Mouse (Mus musculus) C2C12 (cell line): ENCODE results near the gene Swap70. TPM values are rescaled to one million over a fixed set of nuclear protein-coding genes. Genes with fewer than 3 reads are reported as not detected.
A peak's percentile ranks its signal among the peaks of the same experiment; 100 is the strongest.

Source experiments
- H3K27me3 ChIP-seq: one replicate; pipeline ENCODE4 v1.6.1; 2011; ENCODE audit not compliant: control insufficient read depth, insufficient read depth, insufficient read length
- H3K36me3 ChIP-seq: one replicate; pipeline ENCODE4 v1.6.1; 2011; ENCODE audit not compliant: control insufficient read depth, insufficient read depth
- H3K4me3 ChIP-seq: one replicate; pipeline ENCODE4 v1.5.1; 2011; ENCODE audit warnings: mild to moderate bottlenecking, control low read depth; ENCODE audit not compliant: poor library complexity, insufficient read depth, severe bottlenecking
- H3K79me2 ChIP-seq: one replicate; pipeline ENCODE4 v1.6.1; 2011; ENCODE audit not compliant: control insufficient read depth, insufficient read depth
- H3K79me3 ChIP-seq: one replicate; pipeline ENCODE4 v1.6.1; 2011; ENCODE audit warnings: low read depth, control low read depth
- H3ac ChIP-seq: one replicate; pipeline ENCODE3; 2011; ENCODE audit warnings: low read depth; ENCODE audit not compliant: control insufficient read depth, insufficient read length
- CEBPB ChIP-seq: IDR thresholded peaks from one replicate; pipeline ENCODE4 v1.6.1; 2011; ENCODE audit warnings: low read depth, mild to moderate bottlenecking, control low read depth, moderate library complexity
- CTCF ChIP-seq: IDR thresholded peaks from one replicate; pipeline ENCODE4 v1.5.1; 2011; ENCODE audit not compliant: control insufficient read depth, insufficient read depth, insufficient read length
- FOSL1 ChIP-seq: IDR thresholded peaks from one replicate; pipeline ENCODE4 v1.8.0; 2011; ENCODE audit warnings: mild to moderate bottlenecking, low read length; ENCODE audit not compliant: poor library complexity, insufficient read depth, severe bottlenecking
- MAX ChIP-seq: IDR thresholded peaks from one replicate; pipeline ENCODE4 v1.6.1; 2011; ENCODE audit warnings: mild to moderate bottlenecking, control low read depth
- MYOD1 ChIP-seq: IDR thresholded peaks from one replicate; pipeline ENCODE4 v1.6.1; 2011; ENCODE audit warnings: low read depth; ENCODE audit not compliant: control insufficient read depth, insufficient read length
- MYOG ChIP-seq: IDR thresholded peaks from one replicate; pipeline ENCODE4 v1.6.1; 2011; ENCODE audit not compliant: control insufficient read depth, insufficient read length; ENCODE audit errors: extremely low read depth
- USF1 ChIP-seq: IDR thresholded peaks from one replicate; pipeline ENCODE4 v1.6.1; 2011; ENCODE audit warnings: low read depth, mild to moderate bottlenecking, control low read depth, moderate library complexity
- polyA plus RNA-seq: library from polyadenylated mRNA; unstranded; fragments of >200 nt; fragmentation: generic; extraction: Trizol; gene quantifications from one replicate; pipeline ENCODE4 v1.2.1, GENCODE M21; 2012; ENCODE audit warnings: missing spikeins

Gene Swap70
- polyA plus RNA-seq, 1 experiment: 16.0 TPM

DNA sequence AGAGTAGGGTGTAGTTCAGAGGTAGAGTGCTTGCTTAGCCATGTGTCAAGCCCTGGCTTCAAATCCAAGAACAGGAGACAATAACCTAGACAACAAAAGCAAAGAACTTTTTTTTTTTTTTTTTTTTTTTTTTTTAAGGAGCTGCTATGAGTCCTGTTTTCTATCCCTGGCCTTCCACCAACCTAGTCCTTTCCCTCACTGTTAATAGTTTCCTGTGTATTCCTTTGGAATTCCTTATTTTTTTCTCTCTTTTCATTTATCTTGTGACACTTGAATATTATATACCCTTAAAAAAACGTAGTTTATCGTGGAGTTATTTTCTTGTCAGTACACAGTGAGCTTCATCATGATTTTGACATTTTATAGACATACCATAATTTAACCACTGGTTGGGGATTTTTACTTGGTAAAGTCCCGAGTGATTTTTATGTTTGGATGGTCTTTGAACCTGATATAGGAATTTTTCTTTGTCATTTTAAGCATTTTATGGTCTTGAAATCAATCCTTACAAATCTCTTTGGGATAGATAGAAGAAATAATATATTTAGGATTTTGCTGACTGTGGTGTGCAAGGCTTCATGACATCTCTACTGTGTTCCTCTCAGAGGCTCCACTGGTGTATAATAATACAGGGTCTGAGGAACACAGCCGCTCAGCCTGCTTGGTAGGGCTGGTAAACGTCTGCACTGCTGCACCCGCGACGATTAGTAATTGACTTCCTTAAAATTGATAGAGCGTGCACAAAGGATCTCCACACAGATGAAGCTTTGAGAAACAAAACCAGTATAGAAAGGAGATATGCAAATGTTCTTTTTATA is 20.2 kb downstream of the Swap70 start:
- H3ac ChIP-seq: no peak overlapping the region
- peaks cover 43% of the 10 kb centered on the region for H3K79me2 ChIP-seq
- no peak overlapping the region for H3K4me3 ChIP-seq
- peaks cover 15% of the 10 kb centered on the region for H3K79me3 ChIP-seq
- no peaks in the 10 kb centered on the region for H3K27me3 ChIP-seq
- H3K36me3 ChIP-seq: no peaks in the 10 kb centered on the region
- TF ChIP-seq CTCF: no peak
- no peak for TF ChIP-seq CEBPB
- TF ChIP-seq MYOD1: no peak
- no peak for TF ChIP-seq MAX
- no peak for TF ChIP-seq FOSL1
- no peak for TF ChIP-seq MYOG
- TF ChIP-seq USF1: no peak

DNA sequence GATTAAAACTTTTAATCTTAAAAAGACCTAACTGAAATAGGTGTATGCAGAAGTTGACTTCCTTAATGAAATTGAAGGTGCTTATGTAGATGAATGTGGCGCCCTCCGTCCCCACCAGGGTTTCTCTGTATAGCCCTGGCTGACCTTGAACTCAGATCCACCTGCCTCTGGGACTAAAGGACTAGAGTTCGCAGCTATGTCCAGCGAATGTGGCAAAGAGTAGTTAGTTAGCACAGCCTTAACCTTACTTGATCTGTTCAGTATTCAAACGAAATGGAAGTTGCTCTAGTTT is 20.7 kb downstream of the Swap70 start:
- H3ac ChIP-seq: no peak overlapping the region
- no peak for TF ChIP-seq USF1
- no peak for TF ChIP-seq CTCF
- TF ChIP-seq FOSL1: no peak
- TF ChIP-seq MYOG: no peak
- TF ChIP-seq CEBPB: no peak
- no peak for TF ChIP-seq MAX
- no peak for TF ChIP-seq MYOD1
- H3K36me3 ChIP-seq: no peaks in the 10 kb centered on the region
- H3K79me3 ChIP-seq: peaks cover 15% of the 10 kb centered on the region
- H3K79me2 ChIP-seq: peaks cover 40% of the 10 kb centered on the region
- no peaks in the 10 kb centered on the region for H3K27me3 ChIP-seq
- no peak overlapping the region for H3K4me3 ChIP-seq

GRCm38 (mm10) chr7:110245128-110245527 is 23.6 kb downstream of the Swap70 start:
- Histone ChIP-seq H3K27me3 (no peaks in the 10 kb centered on the region), H3K36me3 (no peaks in the 10 kb centered on the region), H3ac (no peak overlapping the region), H3K79me2 (peaks cover 26% of the 10 kb centered on the region), H3K79me3 (peaks cover 5% of the 10 kb centered on the region), H3K4me3 (no peak overlapping the region)
- TF ChIP-seq FOSL1: no peak
- peak; percentile 52 for TF ChIP-seq USF1

DNA sequence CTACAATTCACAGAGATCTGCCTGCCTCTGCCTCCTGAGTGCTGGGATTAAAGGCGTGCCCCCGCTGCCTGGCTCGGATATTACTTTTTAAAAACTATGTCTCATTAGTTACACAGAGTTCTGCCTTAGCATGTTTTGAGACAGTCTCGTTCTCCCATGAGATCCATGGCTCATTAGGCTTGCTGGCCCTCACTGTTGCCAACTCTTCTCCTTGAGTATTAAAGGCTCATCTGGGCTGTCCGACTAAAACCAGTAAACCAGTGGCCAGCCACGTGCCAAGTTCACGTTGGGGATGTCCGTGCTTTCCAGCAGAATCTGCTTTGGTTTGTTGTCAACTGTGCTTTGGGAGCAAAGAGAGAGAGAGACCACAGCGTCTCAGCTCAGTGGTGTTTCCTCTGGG is 25.0 kb downstream of the Swap70 start:
- Histone ChIP-seq H3K79me2 (peaks cover 15% of the 10 kb centered on the region), H3K27me3 (no peaks in the 10 kb centered on the region), H3K4me3 (no peak overlapping the region), H3K36me3 (no peaks in the 10 kb centered on the region), H3K79me3 (peaks cover 5% of the 10 kb centered on the region), H3ac (no peak overlapping the region)
- TF ChIP-seq CEBPB: no peak
- no peak for TF ChIP-seq USF1
- TF ChIP-seq MYOG: no peak
- no peak for TF ChIP-seq MYOD1

DNA sequence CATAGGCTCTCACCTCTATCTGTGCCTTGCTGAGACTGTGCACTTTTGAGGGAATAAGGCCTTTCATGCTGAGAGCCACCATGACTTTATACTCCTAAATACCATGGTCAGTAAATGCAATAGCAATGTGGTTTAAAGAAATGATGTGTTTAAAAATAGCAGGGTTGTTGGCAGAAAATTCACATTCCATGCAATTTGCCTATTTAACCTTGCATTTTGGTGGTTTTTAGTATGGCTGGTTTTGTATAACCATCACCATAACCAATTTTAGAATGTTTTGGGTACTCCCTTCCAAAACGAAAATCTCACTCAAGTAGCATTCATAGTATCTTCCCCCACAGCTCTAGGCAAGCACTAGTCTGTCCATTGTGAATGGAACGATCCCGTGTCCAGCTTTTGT is 26.3 kb downstream of the Swap70 start:
- peaks cover 9% of the 10 kb centered on the region for H3K79me2 ChIP-seq
- no peak overlapping the region for H3ac ChIP-seq
- TF ChIP-seq USF1: no peak
- H3K79me3 ChIP-seq: peaks cover 2% of the 10 kb centered on the region
- H3K27me3 ChIP-seq: no peaks in the 10 kb centered on the region
- H3K4me3 ChIP-seq: no peak overlapping the region
- H3K36me3 ChIP-seq: no peaks in the 10 kb centered on the region

DNA sequence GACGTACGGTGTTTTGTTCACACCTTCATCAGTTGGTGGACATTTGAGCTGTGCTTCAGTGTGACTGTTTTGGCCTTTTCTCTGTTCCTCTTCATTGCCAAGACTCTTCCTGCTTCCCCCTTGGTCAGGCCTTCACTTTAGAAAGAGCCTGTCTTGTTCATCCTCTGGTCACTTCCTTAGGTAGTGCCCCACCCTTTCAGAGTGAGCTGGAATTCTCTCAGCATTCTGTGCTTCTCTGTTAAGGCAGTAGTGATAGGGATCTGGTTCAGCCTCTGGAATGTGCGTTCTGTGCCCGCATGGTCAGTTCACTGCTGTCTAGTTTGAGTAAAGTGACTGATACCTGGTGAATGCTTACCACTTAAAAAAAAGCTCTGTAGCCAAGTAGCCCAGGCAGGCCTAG is 27.2 kb downstream of the Swap70 start:
- H3K79me3 ChIP-seq: peaks cover 2% of the 10 kb centered on the region
- no peaks in the 10 kb centered on the region for H3K36me3 ChIP-seq
- TF ChIP-seq CTCF: no peak
- no peak for TF ChIP-seq MYOG
- no peak for TF ChIP-seq USF1
- TF ChIP-seq FOSL1: no peak
- no peak for TF ChIP-seq CEBPB
- no peak for TF ChIP-seq MYOD1
- no peak for TF ChIP-seq MAX
- H3K79me2 ChIP-seq: peaks cover 7% of the 10 kb centered on the region
- H3K4me3 ChIP-seq: no peak overlapping the region
- H3ac ChIP-seq: no peak overlapping the region
- no peaks in the 10 kb centered on the region for H3K27me3 ChIP-seq

DNA sequence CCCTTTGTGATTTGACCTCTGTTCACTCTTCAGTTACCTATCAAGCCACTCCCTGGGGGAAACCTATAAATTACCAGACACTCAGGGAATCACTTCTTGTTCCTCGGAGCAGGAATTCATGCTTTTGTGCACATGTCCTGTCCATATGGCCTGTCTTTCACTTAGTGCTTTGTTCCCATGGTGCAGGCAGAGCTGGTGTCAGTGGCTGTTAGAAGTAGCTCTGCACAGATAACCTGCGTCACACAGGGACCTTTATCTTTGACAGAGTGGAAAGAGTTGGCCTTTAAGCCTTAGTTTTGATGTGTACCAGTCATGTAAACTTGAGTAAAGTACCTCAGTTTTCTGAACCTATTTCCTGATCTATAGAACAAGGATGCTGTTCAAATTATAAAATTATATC is 32.4 kb downstream of the Swap70 start:
- Histone ChIP-seq H3ac (no peak overlapping the region), H3K79me3 (no peaks in the 10 kb centered on the region), H3K4me3 (no peak overlapping the region), H3K27me3 (no peaks in the 10 kb centered on the region), H3K36me3 (no peaks in the 10 kb centered on the region), H3K79me2 (no peaks in the 10 kb centered on the region)
- TF ChIP-seq CTCF (no peak), FOSL1 (no peak), MAX (no peak), USF1 (no peak), MYOG (no peak), MYOD1 (no peak), CEBPB (no peak)
